Mouse (Mus musculus) naive thymus-derived CD4-positive, alpha-beta T cell, adult 2 months (primary cell): ENCODE measurements around the gene Zfp985.
"Not testable (repeated sequence)": the region's sequence is repeated elsewhere in the genome, so short reads cannot be mapped to it uniquely, and the experiment has no call there.

Experiments used
- DNase-seq: peaks from one replicate; pipeline ENCODE4 v3.0.0-alpha.2; 2011; ENCODE audit warnings: low read depth

The Zfp985 gene

GRCm38 (mm10) chr4:147553071-147553470, at the start of gene Zfp985:
TSS of gene Zfp985 (plus strand) at chr4:147553277.
- DNase-seq, result not testable (repeated sequence)

- no peak for DNase-seq
These were observed 43.9 kb upstream of the Zfp985 start for GRCm38 (mm10) chr4:147509174-147509573.

- DNase-seq, result no peak
These were observed 34.1 kb upstream of the Zfp985 start for GRCm38 (mm10) chr4:147518981-147519380.

- no peak for DNase-seq
These were observed 33.0 kb upstream of the Zfp985 start for GRCm38 (mm10) chr4:147520100-147520499.

GRCm38 (mm10) chr4:147525125-147525524, 28.0 kb upstream of the Zfp985 start:
- DNase-seq, result no peak

GRCm38 (mm10) chr4:147530366-147530765, 22.7 kb upstream of the Zfp985 start:
- DNase-seq, result no peak

GRCm38 (mm10) chr4:147535916-147536315, 17.2 kb upstream of the Zfp985 start:
- DNase-seq, result not testable (repeated sequence)

GRCm38 (mm10) chr4:147537702-147538101, 15.4 kb upstream of the Zfp985 start:
- DNase-seq, result no peak

- DNase-seq, result not testable (repeated sequence)
These were observed 13.2 kb upstream of the Zfp985 start, which contains the start of gene Gm16503 for GRCm38 (mm10) chr4:147539918-147540317. TSS of gene Gm16503 (plus strand) at chr4:147540218.

GRCm38 (mm10) chr4:147541105-147541504, 12.0 kb upstream of the Zfp985 start:
- no peak for DNase-seq

- not testable (repeated sequence) for DNase-seq
These were observed 1.3 kb downstream of the Zfp985 start for GRCm38 (mm10) chr4:147554361-147554760.

GRCm38 (mm10) chr4:147556921-147557320, 3.8 kb downstream of the Zfp985 start:
- DNase-seq, result not testable (repeated sequence)

- DNase-seq, result not testable (repeated sequence)
These were observed 4.9 kb downstream of the Zfp985 start for GRCm38 (mm10) chr4:147558011-147558410.

- not testable (repeated sequence) for DNase-seq
These were observed 6.0 kb downstream of the Zfp985 start for GRCm38 (mm10) chr4:147559096-147559495.

- DNase-seq, result no peak
These were observed 12.5 kb downstream of the Zfp985 start for GRCm38 (mm10) chr4:147565426-147566220.

- DNase-seq, result not testable (repeated sequence)
These were observed 18.1 kb downstream of the Zfp985 start for GRCm38 (mm10) chr4:147571156-147571555.

- not testable (repeated sequence) for DNase-seq
These were observed 26.3 kb downstream of the Zfp985 start for GRCm38 (mm10) chr4:147579371-147579770.

- no peak for DNase-seq
These were observed 33.7 kb downstream of the Zfp985 start for GRCm38 (mm10) chr4:147586511-147587473.

GRCm38 (mm10) chr4:147594630-147595029, 41.6 kb downstream of the Zfp985 start:
- not testable (repeated sequence) for DNase-seq

GRCm38 (mm10) chr4:147597685-147598084, 44.6 kb downstream of the Zfp985 start:
- DNase-seq, result no peak

GRCm38 (mm10) chr4:147598831-147599230, 45.8 kb downstream of the Zfp985 start:
- no peak for DNase-seq

GRCm38 (mm10) chr4:147601881-147602280, 48.8 kb downstream of the Zfp985 start:
- DNase-seq, result no peak
